Mouse (Mus musculus) embryo, embryonic 10.5 days (tissue): ENCODE measurements around the gene Prrx2.

ENCODE experiments used
- DNase-seq: peaks from one replicate; pipeline ENCODE4 v3.0.0-alpha.2; 2015; ENCODE audit warnings: low spot score

The Prrx2 gene

DNA sequence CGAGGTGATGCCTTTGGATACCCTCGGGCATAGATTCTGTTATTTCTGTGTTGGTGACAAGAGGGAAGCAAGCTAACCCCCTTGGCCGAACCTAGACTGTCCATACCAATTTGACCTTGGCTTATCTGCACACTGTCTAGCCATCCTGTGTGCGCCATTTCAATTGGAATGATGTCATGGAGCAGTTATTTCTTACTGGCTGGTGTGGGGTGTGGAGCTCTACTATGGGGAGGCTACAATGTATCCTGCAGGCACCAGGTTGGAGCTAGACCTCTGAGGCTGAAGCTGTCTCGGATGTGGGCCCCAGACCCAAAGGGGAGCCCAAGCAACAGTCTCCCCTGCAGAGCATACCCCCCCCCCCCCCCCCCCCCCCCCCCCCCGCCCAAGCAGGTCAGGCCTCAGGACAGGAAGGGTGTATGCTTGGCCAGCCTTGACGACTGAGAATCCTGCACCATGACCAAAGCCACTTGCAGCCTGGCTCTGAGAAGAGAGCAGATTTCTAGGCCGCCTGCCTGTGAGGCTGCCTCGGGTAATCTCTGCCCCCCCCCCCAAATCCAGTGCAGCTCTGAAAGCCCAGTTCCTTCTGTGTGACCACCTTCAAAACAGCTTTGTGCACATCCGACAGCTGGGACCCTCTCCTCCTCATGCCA is at the start of gene Prrx2:
Gene Prrx2 (plus strand): TSS at position 600 of the 650 bp plus-strand sequence.
- DNase-seq: no peak

DNA sequence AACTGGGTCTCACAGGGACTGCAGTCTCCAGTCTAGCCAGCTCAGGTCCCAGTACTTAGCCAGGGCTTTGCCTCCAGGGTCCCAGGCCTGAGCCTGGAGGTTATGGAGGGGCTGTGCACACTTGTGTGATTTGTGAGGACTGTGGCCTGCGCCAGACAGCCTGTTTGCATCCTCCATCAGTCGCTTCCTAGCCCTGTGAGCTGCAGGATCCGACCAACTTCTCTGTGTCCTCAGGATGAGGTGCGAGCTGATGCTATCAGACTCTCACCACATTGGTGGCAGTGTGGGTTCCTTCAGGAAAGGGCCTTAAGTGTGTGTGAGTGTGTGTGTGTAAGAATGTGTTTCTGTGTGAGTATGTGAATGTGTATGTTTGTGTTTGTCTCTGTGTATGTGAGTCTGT is 47.3 kb upstream of the Prrx2 start:
- DNase-seq: no peak

DNA sequence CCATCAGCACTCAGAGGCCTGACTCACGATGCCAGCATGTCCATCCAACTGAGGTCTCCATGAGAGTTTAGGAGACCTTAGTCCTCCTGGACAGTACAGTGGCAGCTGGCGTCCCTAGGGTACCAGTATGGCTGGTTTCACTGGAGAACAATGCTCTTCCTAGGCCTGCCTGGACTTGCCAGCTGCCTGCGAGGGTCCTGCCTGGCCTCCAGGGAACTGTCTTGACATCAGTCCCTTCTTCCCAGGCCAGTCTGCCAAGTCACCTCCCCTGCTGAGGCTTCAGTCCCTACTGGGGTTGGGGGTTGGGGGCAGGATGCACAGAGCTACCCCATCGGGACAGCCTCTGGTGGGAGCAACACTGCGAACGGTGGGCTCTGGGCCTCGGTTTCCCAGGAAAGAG is 42.7 kb upstream of the Prrx2 start:
- no peak for DNase-seq

DNA sequence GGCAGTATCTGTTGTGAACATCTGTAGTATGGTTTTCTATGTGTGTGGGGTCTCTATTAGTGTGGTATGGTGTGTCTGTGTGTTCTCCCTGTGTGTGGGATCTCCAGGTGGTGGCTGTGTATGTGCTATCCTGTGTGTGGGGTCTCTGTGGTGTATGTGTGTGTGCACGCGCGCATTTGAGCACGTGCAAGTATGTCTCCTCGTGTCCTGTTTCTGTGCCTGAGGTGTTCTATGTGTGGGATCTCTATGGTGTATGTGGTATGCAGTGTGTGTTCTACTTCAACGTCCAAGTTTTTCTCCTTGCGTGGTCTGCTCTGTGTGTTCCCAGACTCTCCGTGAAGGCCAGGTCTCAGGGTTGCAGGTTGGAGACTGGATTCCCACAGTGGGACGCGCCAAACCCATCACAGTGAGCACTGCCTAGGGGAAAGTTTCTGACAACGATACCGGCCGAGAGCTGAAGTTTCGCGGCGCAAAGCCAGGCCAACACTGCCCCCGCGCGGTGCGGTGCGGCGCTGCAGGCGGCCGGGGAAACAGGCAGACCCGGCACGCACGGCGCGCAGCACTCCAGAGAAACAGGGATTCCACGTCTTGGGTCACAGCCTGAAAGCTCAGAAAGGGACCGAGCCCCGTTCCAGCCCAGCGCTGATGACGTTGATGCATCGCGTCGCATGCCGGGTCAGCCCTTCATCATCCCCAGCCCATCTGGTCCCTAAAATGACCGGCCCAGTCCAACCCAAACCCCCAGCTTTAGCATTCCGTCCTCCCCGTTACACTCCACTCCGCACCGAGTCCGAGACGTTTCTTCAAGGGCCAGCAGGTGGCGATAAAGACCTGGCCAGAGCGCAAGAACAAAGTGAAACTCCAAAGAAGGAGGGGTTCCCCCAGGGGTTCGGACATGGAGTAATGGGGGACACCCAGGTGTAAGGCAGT is 40.3 kb upstream of the Prrx2 start:
- DNase-seq: peak; percentile 94

DNA sequence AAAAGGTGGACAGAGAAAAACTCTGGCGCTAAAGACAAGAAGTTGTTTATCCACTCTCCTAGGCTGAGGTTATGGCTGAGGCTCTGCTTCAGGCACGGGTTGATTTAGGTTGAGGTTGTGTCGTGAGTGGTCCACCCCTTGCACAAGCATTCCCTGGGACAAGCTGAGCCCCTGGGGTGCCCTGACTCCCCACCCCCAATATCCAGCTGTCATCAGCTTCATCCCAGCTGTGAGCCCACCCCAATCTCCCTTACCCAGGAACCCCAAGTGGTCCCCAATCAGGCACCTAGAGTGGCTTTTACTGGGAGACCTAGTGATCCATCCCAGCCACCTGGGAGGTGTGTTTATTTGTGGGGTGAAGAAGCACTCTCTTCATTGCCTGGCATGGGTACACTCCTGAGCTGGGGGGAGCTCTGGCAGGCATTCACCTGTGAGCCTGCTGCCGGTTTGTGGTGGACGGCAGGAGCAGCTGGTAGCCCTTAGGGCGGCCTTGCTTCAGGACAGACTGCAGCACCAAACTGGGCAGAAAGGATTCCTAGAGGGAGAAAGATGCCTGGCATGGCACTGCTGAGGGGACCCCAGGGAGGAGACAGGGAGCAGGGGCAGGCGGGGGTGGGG is 39.4 kb upstream of the Prrx2 start:
- no peak for DNase-seq

DNA sequence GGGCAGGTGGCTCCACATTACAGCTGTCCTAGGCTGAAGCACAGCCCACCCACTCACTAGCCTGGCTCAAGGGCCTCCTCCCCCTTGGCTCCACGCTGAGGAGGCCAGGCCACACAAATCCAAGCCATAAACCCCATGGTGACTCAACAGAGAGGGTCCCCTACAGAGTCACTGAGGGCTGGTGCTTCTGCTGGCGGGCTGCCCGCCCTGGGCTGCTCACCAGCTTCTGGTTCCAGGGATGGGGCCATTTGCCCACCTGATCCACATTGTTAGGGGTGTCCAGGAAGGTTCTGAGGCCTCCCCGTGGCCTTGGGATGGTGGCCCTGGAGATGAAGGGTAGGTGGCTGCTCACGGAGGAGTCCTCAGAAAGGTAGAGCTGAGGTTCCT is 38.9 kb upstream of the Prrx2 start:
- DNase-seq: no peak

DNA sequence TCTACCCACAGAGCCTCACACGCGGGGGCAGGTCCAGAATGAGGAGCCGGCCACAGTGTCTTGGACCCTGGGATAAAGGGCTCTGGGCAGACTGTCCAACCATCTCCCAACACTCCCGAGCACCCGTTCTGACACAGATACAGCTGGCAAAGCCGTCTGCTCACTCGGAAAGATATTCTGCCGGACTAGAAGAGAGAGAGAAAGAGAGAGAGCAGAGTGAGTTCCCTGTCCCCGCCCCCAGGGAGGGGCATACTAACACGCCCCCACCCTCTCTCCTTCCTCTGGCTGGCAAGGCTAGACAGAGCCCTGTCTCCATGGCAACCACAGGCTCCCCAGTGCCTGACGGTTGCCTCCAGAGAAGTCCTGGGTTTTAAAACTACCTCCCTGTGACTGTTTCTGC is 38.4 kb upstream of the Prrx2 start:
- DNase-seq: peak; percentile 96

DNA sequence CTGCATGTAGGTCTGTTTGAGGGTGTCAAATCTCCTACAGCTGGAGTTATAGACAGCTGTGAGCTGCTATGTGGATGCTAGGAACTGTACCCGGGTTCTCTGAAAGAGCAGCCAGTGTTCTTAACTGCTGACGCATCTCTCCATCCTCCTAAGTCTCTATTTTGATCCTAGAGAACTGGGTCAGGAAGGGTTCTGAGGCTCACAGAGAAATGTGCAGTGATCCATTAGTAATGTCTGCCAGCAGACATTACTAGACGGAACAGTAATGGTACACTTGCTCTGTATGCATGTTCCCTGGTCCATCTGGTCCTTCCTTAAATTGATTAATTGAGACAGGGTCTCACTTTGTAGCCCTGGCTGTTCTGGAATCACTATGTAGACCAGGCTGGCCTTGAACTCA is 35.3 kb upstream of the Prrx2 start:
- no peak for DNase-seq

DNA sequence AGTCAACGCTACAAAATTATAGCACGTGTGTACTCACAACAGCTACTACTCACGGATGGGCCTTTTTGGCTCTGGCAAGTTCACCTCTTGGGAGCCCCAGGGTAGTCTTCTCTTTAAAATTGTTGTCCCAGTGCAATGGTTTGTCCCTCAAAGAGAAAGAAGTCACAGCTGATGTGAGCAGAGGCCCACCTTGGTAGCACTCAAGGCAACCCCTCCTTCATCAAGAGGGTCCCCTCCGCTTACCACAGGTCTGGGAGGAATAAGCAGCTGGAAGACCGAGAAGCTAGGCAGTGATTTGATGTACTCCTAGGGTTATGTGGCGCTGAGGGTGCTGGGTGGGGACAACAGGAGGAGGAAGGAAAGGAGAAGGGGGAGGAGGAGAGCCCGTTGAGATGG is 34.1 kb upstream of the Prrx2 start:
- DNase-seq: no peak

DNA sequence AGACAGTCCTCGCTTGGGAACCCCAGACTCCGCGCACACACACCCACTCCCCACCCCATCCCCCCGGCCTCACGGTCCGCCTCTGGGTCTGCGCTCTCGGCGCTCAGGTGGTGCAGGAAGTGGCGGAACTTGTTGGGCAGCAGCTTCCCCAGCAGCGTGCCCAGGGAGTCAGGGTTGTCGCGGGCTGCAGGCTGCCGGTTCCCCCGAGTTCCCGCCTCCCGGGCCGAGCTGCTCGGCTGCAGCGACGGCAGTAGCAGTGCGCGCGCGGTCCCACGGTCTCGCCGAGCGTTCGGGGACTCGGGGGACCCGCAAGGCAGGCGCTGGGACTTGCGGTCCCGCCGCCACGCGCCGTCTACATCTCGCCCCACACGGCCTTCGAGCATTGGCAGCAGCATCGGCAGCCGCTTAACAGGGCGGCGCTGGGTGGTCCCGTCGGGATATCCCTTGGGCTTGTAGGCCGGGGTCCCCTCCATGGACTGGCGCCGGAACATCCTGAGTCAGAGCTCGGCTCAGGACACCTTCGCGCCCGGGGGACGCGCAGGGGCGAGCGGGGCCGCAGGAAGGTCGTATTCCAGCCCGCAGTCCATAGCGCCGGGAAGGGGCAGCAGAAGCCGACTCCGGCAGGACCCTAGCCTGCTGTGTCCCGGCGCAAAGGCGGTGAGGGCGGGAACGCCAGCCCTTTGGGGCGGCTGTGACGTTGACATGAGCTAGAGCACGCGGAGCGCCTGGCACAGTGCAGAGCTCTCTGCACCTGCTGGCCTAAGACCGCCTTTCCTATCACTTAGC is 33.5 kb upstream of the Prrx2 start:
- peak; percentile 70 for DNase-seq

DNA sequence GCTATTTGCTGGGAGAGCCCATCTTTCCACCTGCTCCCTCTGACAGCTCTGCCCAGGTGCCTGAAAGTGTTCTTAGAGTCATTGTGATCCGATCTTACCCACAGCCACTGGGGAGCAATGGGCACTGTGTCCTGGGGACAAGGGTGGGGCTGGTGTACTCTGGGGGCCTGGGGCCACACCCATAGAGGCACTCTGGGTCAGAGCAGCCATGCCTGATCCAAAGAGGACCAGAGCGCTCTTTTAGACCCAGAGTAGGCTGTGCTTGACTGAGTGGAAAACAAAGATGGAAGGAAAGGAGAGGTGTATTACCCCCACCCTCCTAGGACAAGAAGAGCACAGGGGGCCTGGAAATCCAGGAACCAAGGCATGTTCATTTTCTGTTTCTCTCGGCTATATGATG is 31.2 kb upstream of the Prrx2 start, which contains the start of gene 1700001O22Rik:
Gene 1700001O22Rik (minus strand): TSS at position 58 of the 400 bp plus-strand sequence.
- DNase-seq: no peak

DNA sequence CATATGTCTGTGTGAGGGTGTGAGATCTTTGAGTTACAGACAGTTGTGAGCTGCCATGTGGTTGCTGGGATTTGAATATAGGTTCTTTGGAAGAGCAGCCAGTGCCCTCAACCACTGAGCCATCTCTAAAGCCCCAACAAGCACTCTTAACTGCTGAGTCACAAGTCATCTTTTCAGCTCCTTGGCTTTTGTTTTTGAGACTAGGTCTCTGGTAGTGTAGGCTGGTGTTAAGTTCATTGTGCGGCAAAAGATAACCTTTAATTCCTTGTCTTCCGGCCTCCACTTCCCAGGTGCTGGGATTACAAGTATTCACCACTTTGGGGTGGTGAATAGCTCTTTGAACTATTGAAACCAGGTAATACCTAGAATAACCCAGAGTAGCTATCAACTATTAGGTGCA is 28.8 kb upstream of the Prrx2 start:
- DNase-seq: no peak

DNA sequence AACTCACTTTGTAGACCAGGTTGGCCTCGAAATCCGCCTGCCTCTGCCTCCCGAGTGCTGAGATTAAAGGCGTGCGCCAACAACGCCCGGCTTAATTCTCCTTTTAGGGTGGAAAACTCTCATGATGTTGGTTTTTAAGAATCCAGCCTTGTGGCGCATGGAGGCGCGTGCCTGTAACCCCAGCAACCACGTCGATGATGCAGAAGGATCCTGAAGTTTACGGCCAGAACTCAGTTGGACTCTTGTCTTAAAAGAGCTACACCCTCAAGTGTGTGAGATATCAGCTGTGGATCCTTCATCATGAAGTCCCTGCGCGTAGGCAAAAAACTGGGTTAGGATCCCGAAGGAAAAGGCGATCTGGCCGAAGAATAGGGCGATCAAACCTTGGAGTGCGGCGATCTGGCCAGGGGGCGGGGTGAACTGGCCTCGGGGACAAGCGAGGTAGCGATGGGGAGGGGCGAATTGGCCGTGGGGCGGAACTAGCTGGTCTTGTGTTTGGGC is 27.6 kb upstream of the Prrx2 start:
- no peak for DNase-seq

DNA sequence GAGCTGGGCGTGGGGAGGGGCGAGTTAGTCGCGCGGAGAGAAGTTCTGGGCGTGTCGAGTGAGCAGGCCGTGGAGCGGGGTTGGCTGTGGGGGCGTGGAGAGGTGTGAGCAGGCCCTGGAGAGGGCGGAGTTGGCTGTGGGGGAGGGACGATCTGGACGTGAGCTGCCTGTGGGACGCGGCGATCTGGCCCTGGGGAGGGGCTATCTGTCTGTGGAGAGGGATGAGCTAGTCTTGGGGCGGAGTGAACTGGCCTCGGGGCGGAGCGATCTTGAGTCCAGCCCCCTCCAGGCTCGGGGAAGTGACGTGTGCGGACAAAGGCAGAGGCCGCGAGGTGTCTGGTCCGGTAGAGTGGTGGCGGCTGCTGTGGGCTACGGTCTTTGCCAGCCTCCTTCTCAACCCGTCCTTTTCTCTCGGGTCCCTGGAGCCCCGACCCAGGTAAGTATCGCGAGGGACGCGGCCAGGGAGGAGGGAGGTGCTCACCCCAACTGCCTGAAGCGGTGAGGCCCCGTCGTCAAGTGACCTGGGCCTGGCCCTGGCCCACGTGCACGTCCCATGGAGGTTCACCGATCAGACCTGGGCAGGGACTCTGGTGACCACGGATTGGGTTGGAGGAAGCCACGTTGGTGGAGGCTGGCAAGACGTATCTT is 27.0 kb upstream of the Prrx2 start, which contains the start of gene Ntmt1:
Gene Ntmt1 (plus strand): TSS at position 179 of the 648 bp plus-strand sequence.
- DNase-seq: peak; percentile 100

DNA sequence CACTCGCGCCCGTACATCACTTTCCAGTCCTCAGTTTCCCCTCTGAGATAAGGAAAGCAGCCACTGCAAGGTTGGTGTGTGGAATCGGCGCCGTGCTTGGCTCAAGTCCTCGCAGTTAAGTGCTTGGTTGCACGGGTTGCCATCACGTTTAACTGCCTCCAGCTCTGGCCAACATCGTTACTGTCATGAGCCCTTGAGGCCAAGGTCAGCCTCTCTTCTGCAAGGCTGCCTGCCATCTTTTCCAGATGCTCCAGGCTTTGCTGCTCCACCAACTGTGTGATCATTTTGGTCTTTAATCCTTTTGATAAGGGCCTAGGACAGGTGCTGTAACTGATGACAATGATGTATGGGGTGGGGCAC is 26.5 kb upstream of the Prrx2 start:
- DNase-seq: no peak

DNA sequence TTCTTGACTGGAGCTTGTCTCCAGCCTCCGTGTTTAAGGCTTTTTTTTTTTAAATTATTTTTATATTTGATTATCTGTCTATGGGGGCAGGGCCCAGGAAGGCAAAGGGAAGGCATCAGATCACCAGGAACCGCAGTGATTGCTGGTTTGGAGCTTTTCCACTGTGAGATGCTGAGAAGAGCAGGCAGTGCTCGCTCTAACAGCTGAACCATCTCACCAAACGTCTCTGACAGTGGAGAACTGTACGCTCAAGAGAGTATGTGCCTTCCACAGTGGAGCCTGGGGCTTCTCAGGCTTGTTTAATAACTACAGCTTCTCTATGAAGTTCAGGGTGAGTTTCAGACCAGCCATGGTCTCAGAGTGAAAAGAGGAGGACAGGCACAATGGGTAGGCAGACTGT is 25.3 kb upstream of the Prrx2 start:
- no peak for DNase-seq

DNA sequence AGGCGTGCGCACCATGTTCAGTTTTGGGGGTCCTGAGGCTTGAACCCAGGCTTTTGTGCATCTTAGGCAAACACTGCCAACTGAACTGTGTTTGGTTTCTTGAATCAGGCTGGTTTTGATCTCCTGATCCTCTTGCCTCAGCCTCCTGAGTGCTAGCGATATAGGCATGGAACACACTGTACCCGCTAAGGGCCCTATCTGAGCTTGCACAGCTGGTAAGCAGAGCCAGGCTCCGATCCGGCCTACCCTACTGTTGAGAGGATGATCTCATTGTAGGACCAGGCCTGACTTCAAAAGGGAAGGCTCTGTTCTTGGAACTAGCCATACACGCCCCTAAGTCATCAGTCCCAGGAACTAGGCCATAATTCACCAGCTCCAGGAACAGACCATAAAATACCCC is 24.2 kb upstream of the Prrx2 start:
- DNase-seq: no peak

DNA sequence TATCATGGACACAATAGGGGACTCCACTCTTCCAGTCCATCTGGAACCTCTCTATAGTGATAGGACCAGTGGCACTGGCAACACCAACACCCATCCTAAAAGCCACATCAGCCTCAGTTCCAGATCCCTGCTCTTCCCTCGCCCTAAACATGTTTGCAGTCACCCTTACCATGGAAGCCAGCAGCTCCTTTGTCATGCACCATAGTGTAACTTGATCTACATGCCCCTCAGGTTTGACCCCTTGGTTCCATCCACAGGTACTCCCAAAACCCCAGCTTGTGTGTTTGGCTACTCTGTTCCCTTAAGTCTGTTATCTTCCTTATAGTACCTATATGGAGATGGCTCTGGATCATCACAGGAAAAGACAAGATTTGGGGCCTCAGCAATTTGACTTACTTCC is 18.4 kb upstream of the Prrx2 start:
- DNase-seq: no peak

DNA sequence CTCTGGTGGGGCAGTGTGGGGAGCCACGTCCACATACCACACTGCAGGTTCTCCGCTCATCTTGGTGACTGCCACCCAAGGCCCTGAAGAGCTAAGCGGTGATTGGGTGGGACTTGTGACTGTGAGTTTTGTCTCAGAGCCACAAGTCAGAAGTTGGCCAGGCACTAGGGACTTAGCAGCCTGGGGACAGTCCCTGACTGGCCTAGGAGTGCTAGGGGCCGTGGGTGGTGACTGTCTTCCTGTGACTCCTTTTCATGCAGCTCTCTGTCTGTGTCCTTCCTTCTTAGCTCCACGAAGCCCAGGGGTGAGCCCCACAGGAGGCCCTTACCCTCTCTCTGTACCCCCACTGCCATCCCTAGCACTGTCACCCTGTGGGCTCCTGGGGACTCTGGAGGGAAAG is 14.9 kb upstream of the Prrx2 start:
- DNase-seq: no peak

DNA sequence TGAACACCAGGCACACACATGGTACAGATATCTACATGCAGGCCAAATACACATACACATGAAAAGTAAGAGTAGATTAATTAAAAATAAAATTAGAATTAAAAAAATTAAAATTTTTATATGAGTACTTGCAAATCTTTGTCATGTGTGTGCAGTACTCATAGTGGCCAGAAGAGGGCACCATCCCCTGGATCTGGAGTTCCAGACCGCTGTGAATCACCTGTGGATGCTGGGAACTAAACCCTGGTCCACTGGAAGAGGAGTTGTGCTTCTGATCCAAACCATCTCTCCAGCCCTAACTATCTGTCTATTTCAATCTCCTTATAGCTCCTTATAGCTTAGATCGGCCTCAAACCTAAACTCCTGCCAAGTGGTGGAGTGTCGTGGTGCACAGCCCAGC is 13.7 kb upstream of the Prrx2 start:
- DNase-seq: no peak

DNA sequence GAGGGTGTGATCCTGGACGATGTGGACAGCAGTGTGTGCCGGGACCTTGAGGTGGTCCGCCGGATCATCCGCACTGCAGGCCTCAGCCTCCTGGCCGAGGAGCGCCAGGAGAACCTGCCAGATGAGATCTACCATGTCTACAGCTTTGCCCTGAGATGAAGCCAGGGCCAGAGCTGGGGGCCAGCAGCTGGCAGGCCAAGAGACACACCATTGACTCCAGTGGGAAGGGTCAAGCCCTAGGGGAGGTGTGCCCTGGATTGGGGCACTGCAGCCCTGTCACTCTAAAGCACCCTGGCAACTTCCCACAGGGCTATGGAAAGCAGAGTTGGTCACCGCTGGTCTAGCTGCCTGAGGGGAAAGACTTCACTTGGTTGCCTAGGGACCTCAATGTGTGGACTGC is 12.3 kb upstream of the Prrx2 start:
- no peak for DNase-seq
